Mouse (Mus musculus): ENCODE results near the gene Cttnbp2nl. TPM values are rescaled to one million over a fixed set of nuclear protein-coding genes. Genes with fewer than 3 reads are reported as not detected.

The Cttnbp2nl gene
- total RNA-seq (2021), result 10 to 100 TPM; 18.9 to 19.6 TPM

- intact Hi-C loops (cut with DNase I), result no loop called here
- peak; percentile 99 for DNase-seq
Observed at GRCm38 (mm10) chr3:105052937-105053697, at the start of gene Cttnbp2nl. Gene Cttnbp2nl (minus strand): TSS chr3:105053146.

- DNase-seq, result no peak
- intact Hi-C loops (cut with DNase I), result no loop called here
Observed at GRCm38 (mm10) chr3:105100270-105100589, 47.3 kb upstream of the Cttnbp2nl start.

- intact Hi-C loops (cut with DNase I), result no loop called here
- no peak for DNase-seq
Observed at GRCm38 (mm10) chr3:105099526-105100269, 46.8 kb upstream of the Cttnbp2nl start.

GRCm38 (mm10) chr3:105097581-105097980 lies 44.6 kb upstream of the Cttnbp2nl start:
- DNase-seq, result no peak
- intact Hi-C loops (cut with DNase I), result no loop called here

- intact Hi-C loops (cut with DNase I), result no loop called here
- no peak for DNase-seq
Observed at GRCm38 (mm10) chr3:105095026-105095425, 42.1 kb upstream of the Cttnbp2nl start.

- no peak for DNase-seq
Observed at GRCm38 (mm10) chr3:105094448-105094847, 41.5 kb upstream of the Cttnbp2nl start.

GRCm38 (mm10) chr3:105092721-105093505 lies 40.0 kb upstream of the Cttnbp2nl start:
- intact Hi-C loops (cut with DNase I), result no loop called here
- no peak for DNase-seq

More at GRCm38 (mm10) chr3:105094448-105094847, 41.5 kb upstream of the Cttnbp2nl start:
- intact Hi-C loops (cut with DNase I), result no loop called here

- intact Hi-C loops (cut with DNase I), result loop anchor here (2.0 kb wide), 1 partner anchor 14 kb away; no protein-coding TSS in a partner anchor
- peak; percentile 37 to 46 for DNase-seq
Observed at GRCm38 (mm10) chr3:105090981-105091380, 38.0 kb upstream of the Cttnbp2nl start.

- intact Hi-C loops (cut with DNase I), result loop anchor here (2.0 kb wide), 1 partner anchor 13 kb away; no protein-coding TSS in a partner anchor
- no peak for DNase-seq
Observed at GRCm38 (mm10) chr3:105090147-105090546, 37.2 kb upstream of the Cttnbp2nl start.

GRCm38 (mm10) chr3:105088638-105089037 lies 35.7 kb upstream of the Cttnbp2nl start:
- intact Hi-C loops (cut with DNase I), result no loop called here
- DNase-seq, result no peak

GRCm38 (mm10) chr3:105087344-105087743 lies 34.4 kb upstream of the Cttnbp2nl start:
- intact Hi-C loops (cut with DNase I), result no loop called here

GRCm38 (mm10) chr3:105078231-105078826 lies 25.4 kb upstream of the Cttnbp2nl start:
- DNase-seq, result peak; percentile 57 to 71
- intact Hi-C loops (cut with DNase I), result loop anchor here (1.0 kb wide), 1 partner anchor 87 kb away; no protein-coding TSS in a partner anchor

More at GRCm38 (mm10) chr3:105087344-105087743, 34.4 kb upstream of the Cttnbp2nl start:
- peak in 1 of 2 experiments; percentile 8 for DNase-seq

- DNase-seq, result no peak
- intact Hi-C loops (cut with DNase I), result loop anchor here (2.0 kb wide), 1 partner anchor 15 kb away; no protein-coding TSS in a partner anchor
Observed at GRCm38 (mm10) chr3:105075796-105076195, 22.9 kb upstream of the Cttnbp2nl start.

- DNase-seq, result no peak
- intact Hi-C loops (cut with DNase I), result no loop called here
Observed at GRCm38 (mm10) chr3:105072536-105072935, 19.6 kb upstream of the Cttnbp2nl start.

GRCm38 (mm10) chr3:105071251-105071650 lies 18.3 kb upstream of the Cttnbp2nl start:
- no peak for DNase-seq
- intact Hi-C loops (cut with DNase I), result no loop called here

- intact Hi-C loops (cut with DNase I), result no loop called here
- DNase-seq, result no peak
Observed at GRCm38 (mm10) chr3:105070553-105070952, 17.6 kb upstream of the Cttnbp2nl start.

- intact Hi-C loops (cut with DNase I), result no loop called here
- no peak for DNase-seq
Observed at GRCm38 (mm10) chr3:105066544-105066943, 13.6 kb upstream of the Cttnbp2nl start, which contains the start of gene 4930564D02Rik. Gene 4930564D02Rik (plus strand): TSS chr3:105066844.

GRCm38 (mm10) chr3:105062676-105063075 lies 9.7 kb upstream of the Cttnbp2nl start:
- no peak for DNase-seq
- intact Hi-C loops (cut with DNase I), result no loop called here

GRCm38 (mm10) chr3:105061991-105062390 lies 9.0 kb upstream of the Cttnbp2nl start:
- intact Hi-C loops (cut with DNase I), result no loop called here
- no peak for DNase-seq

- intact Hi-C loops (cut with DNase I), result no loop called here
- DNase-seq, result no peak
Observed at GRCm38 (mm10) chr3:105061496-105061895, 8.6 kb upstream of the Cttnbp2nl start.

Measured in heart, postnatal 36 days (tissue).